32 mouse cellular contexts compared by ENCODE assay signal in genomic region chr6:73669401-73669800, GRCm38 (mm10).
A peak's percentile ranks its signal among the peaks of the same experiment; 100 is the strongest.
DNase-seq lines count a peak whose midpoint lies in the region; ATAC-seq lines count a peak whose summit lies in the region.
"Had no signal": no experiment of that assay in that cellular context is flagged by ENCODE, and none has a peak within 500 bp of the region (broad histone marks: within the 10 kb centered on the region; RNA-seq: fewer than 3 reads in every experiment).

No protein-coding gene starts in this region.

- no peak overlapping the region for H3K4me3 ChIP-seq in midbrain, embryonic 10.5 days
- no peak overlapping the region for H3K4me3 ChIP-seq in midbrain, embryonic 16.5 days (ENCODE audit: low read depth, low read length)
- H3K4me3 ChIP-seq in forebrain, embryonic 15.5 days = no peak overlapping the region
- H3K4me3 ChIP-seq: embryonic facial prominence, embryonic 13.5 days; erythroblast, embryonic 14.5 days; forebrain, embryonic 12.5 days; heart, embryonic 15.5 days; limb, embryonic 10.5 days; limb, embryonic 15.5 days; liver, embryonic 13.5 days; midbrain, embryonic 12.5 days; neural tube, embryonic 13.5 days had no signal

- no peak for ATAC-seq in midbrain, embryonic 16.5 days
- no peak for ATAC-seq in forebrain, embryonic 15.5 days (replicated peaks)
- ATAC-seq: inflammation-experienced regulatory T-cells, adult 6 months had no signal

- no peaks in the 10 kb centered on the region for H3K27me3 ChIP-seq in midbrain, embryonic 10.5 days (ENCODE audit: low read depth, poor library complexity, severe bottlenecking)
- H3K27me3 ChIP-seq in midbrain, embryonic 16.5 days (ENCODE audit: control insufficient read depth, insufficient read depth, low read depth, low read length) = no peaks in the 10 kb centered on the region
- H3K27me3 ChIP-seq in forebrain, embryonic 15.5 days = no peaks in the 10 kb centered on the region
- H3K27me3 ChIP-seq: CH12.LX; embryonic facial prominence, embryonic 13.5 days; forebrain, embryonic 12.5 days; heart, embryonic 15.5 days; limb, embryonic 15.5 days; liver, embryonic 13.5 days; midbrain, embryonic 12.5 days; neural tube, embryonic 13.5 days had no signal

- no peak overlapping the region for H3K9ac ChIP-seq in midbrain, embryonic 16.5 days (ENCODE audit: low read depth, low read length)
- no peak overlapping the region for H3K9ac ChIP-seq in forebrain, embryonic 15.5 days (replicated peaks)
- H3K9ac ChIP-seq: embryonic facial prominence, embryonic 13.5 days; forebrain, embryonic 12.5 days; heart, embryonic 15.5 days; hindbrain, embryonic 14.5 days; limb, embryonic 15.5 days; liver, embryonic 13.5 days; midbrain, embryonic 12.5 days; neural tube, embryonic 13.5 days had no signal

- peak; percentile 47 for DNase-seq in embryo, embryonic 10 days (ENCODE audit: low spot score)
- no peak for DNase-seq in embryo, embryonic 9.5 days (ENCODE audit: extremely low spot score)
- peak; percentile 11 for DNase-seq in midbrain, embryonic 10.5 days (ENCODE audit: low spot score)
- peak; percentile 44 for DNase-seq in embryo, embryonic 11 days
- DNase-seq in forelimb bud, embryonic 11.5 days (ENCODE audit: low read depth, low spot score) = peak; percentile 7
- no peak for DNase-seq in testis, postnatal 10 days (ENCODE audit: low spot score)
- DNase-seq: adrenal gland, adult 8-10 months; cerebellum, adult 11 months; cerebellum, adult 9-10 months; cerebellum, postnatal 36 days; gastrocnemius, postnatal 14 days; heart, postnatal 4 days; kidney, adult 18-20 months; kidney, postnatal 10 days; layer of hippocampus, adult 9-11 months; liver, embryonic 13.5 days; lung, adult 18-20 months; lung, postnatal 10 days; right cerebral cortex, postnatal 14 days had no signal

- H3K4me2 ChIP-seq in midbrain, embryonic 16.5 days (ENCODE audit: low read length) = no peak overlapping the region
- H3K4me2 ChIP-seq in forebrain, embryonic 15.5 days (replicated peaks) = no peak overlapping the region
- H3K4me2 ChIP-seq: embryonic facial prominence, embryonic 13.5 days; forebrain, embryonic 12.5 days; heart, embryonic 15.5 days; hindbrain, embryonic 14.5 days; limb, embryonic 15.5 days; liver, embryonic 13.5 days; midbrain, embryonic 12.5 days; neural tube, embryonic 13.5 days had no signal

- WGBS in midbrain, embryonic 10.5 days = 48% methylated on average over 1 of the region's 1 CpGs
- 50% methylated on average over 1 of the region's 1 CpGs for WGBS in midbrain, embryonic 16.5 days
- WGBS in forebrain, embryonic 15.5 days = 79% methylated on average over 1 of the region's 1 CpGs

- no peaks in the 10 kb centered on the region for H3K9me3 ChIP-seq in midbrain, embryonic 10.5 days (replicated peaks)
- H3K9me3 ChIP-seq in midbrain, embryonic 16.5 days (replicated peaks; ENCODE audit: control insufficient read depth, low read length, poor library complexity, severe bottlenecking) = no peaks in the 10 kb centered on the region
- H3K9me3 ChIP-seq in forebrain, embryonic 15.5 days = no peaks in the 10 kb centered on the region
- H3K9me3 ChIP-seq: embryonic facial prominence, embryonic 13.5 days; forebrain, embryonic 12.5 days; heart, embryonic 15.5 days; limb, embryonic 10.5 days; limb, embryonic 15.5 days; liver, embryonic 13.5 days; midbrain, embryonic 12.5 days; neural tube, embryonic 13.5 days had no signal

- H3K27ac ChIP-seq in midbrain, embryonic 10.5 days (replicated peaks) = no peak overlapping the region
- H3K27ac ChIP-seq in midbrain, embryonic 16.5 days (ENCODE audit: low read length) = no peak overlapping the region
- H3K27ac ChIP-seq in forebrain, embryonic 15.5 days (replicated peaks) = no peak overlapping the region
- H3K27ac ChIP-seq: embryonic facial prominence, embryonic 13.5 days; forebrain, embryonic 12.5 days; heart, embryonic 15.5 days; hindbrain, embryonic 14.5 days; limb, embryonic 10.5 days; limb, embryonic 15.5 days; liver, embryonic 13.5 days; midbrain, embryonic 12.5 days; neural tube, embryonic 13.5 days had no signal

- 0 out of 2 replicates have a peak, but pooled peaks cover 3% of the 10 kb centered on the region for H3K4me1 ChIP-seq in midbrain, embryonic 10.5 days
- no peaks in the 10 kb centered on the region for H3K4me1 ChIP-seq in midbrain, embryonic 16.5 days (ENCODE audit: control insufficient read depth, insufficient read depth, low read length)
- no peaks in the 10 kb centered on the region for H3K4me1 ChIP-seq in forebrain, embryonic 15.5 days
- H3K4me1 ChIP-seq: embryonic facial prominence, embryonic 13.5 days; forebrain, embryonic 12.5 days; heart, embryonic 15.5 days; limb, embryonic 15.5 days; liver, embryonic 13.5 days; midbrain, embryonic 12.5 days; neural tube, embryonic 13.5 days had no signal

- no peaks in the 10 kb centered on the region for H3K36me3 ChIP-seq in midbrain, embryonic 10.5 days
- H3K36me3 ChIP-seq in midbrain, embryonic 16.5 days (ENCODE audit: control insufficient read depth, insufficient read depth, low read length) = no peaks in the 10 kb centered on the region
- H3K36me3 ChIP-seq in forebrain, embryonic 15.5 days = no peaks in the 10 kb centered on the region
- H3K36me3 ChIP-seq: embryonic facial prominence, embryonic 13.5 days; forebrain, embryonic 12.5 days; heart, embryonic 15.5 days; limb, embryonic 10.5 days; limb, embryonic 15.5 days; liver, embryonic 13.5 days; midbrain, embryonic 12.5 days; neural tube, embryonic 13.5 days had no signal

Comparison
In these comparisons a context has a peak if more than half of its experiments do, and no peak if none do; other contexts are left out.
1. DNase-seq: peak in embryo, embryonic 10 days (single experiment), midbrain, embryonic 10.5 days (single experiment), embryo, embryonic 11 days (single experiment) and forelimb bud, embryonic 11.5 days (single experiment); none in embryo, embryonic 9.5 days (single experiment) and testis, postnatal 10 days (single experiment).